Mouse (Mus musculus) liver, embryonic 15.5 days (tissue): ENCODE measurements around the gene Gadl1. TPM values are rescaled to one million over a fixed set of nuclear protein-coding genes. Genes with fewer than 3 reads are reported as not detected.
"Not testable (repeated sequence)": the region's sequence is repeated elsewhere in the genome, so short reads cannot be mapped to it uniquely, and the experiment has no call there.

Experiments used
- ATAC-seq: fragments of 200-750 bp; cut with Nextera tagmentation; 2 replicates; pipeline ENCODE4 v1.8.0; 2017; ENCODE audit warnings: moderate number of reproducible peaks, mild to moderate bottlenecking, moderate library complexity; ENCODE audit not compliant: insufficient read depth
- H3K27ac ChIP-seq: fragments of 300-500 bp; sonication (generic); replicated peaks from 2 replicates; pipeline ENCODE4 v1.5.1; 2015; ENCODE audit warnings: mild to moderate bottlenecking, inconsistent platforms
- H3K27me3 ChIP-seq: fragments of 300-500 bp; sonication (generic); 2 replicates; pipeline ENCODE4 v1.6.1; 2015; ENCODE audit warnings: mild to moderate bottlenecking, inconsistent platforms
- H3K36me3 ChIP-seq: fragments of 300-500 bp; sonication (generic); replicated peaks from 2 replicates; pipeline ENCODE4 v1.6.1; 2015; ENCODE audit warnings: moderate library complexity, mild to moderate bottlenecking, inconsistent platforms
- H3K4me1 ChIP-seq: fragments of 300-500 bp; sonication (generic); replicated peaks from 2 replicates; pipeline ENCODE4 v1.6.1; 2015; ENCODE audit warnings: inconsistent platforms
- H3K4me2 ChIP-seq: fragments of 300-500 bp; sonication (generic); 2 replicates; pipeline ENCODE4 v1.6.1; 2015; ENCODE audit warnings: moderate library complexity, mild to moderate bottlenecking, inconsistent platforms
- H3K4me3 ChIP-seq: fragments of 300-500 bp; sonication (generic); replicated peaks from 2 replicates; pipeline ENCODE4 v1.5.1; 2015; ENCODE audit warnings: mild to moderate bottlenecking, inconsistent platforms
- H3K9ac ChIP-seq: fragments of 300-500 bp; sonication (generic); 2 replicates; pipeline ENCODE4 v1.6.1; 2015; ENCODE audit warnings: moderate library complexity, mild to moderate bottlenecking, inconsistent platforms
- H3K9me3 ChIP-seq: fragments of 300-500 bp; sonication (generic); replicated peaks from 2 replicates; pipeline ENCODE4 v1.6.1; 2016; ENCODE audit warnings: inconsistent platforms
- WGBS: fragments of 180-500 bp; shearing (Covaris S2); methylation state at CpG from one replicate; pipeline ENCODE4 v1.1.7; 2015; ENCODE audit warnings: mixed read lengths; ENCODE audit not compliant: insufficient replicate concordance; 5-methylcytosine and 5-hydroxymethylcytosine counted together
- polyA plus RNA-seq: library from polyadenylated mRNA; unstranded; fragments of >200 nt; fragmentation: Nextera tagmentation; extraction: Ambion mirVana; gene quantifications from 2 replicates; pipeline ENCODE4 v1.2.1, GENCODE M21; 2015

Gadl1 gene
- polyA plus RNA-seq, 1 experiment from 2014 or later: 0.35 TPM

DNA sequence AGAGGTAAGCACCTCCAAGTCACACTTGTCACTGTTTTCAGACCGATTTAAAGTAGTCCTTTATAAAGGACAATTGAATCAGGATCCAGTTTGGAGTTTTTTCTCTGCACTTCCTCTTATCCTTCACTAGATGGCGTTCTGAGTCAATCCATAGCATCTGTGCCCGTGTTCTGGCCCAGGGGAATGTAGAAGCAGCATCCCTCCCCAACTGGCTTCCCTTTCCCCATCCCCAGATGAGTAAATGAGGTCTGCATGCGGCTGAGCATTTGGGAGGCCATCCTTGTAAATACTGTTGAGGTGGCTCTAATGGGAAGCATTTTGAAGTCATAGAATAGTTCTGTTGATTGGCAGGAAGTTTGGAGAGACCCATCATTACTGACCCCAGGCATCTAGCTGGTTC is 151.4 kb downstream of the Gadl1 start:
- ATAC-seq: no peak
- H3K27ac ChIP-seq: no peak overlapping the region
- H3K4me2 ChIP-seq: no peak overlapping the region
- WGBS: 5% methylated on average over 4 of the region's 4 CpGs
- no peaks in the 10 kb centered on the region for H3K27me3 ChIP-seq
- no peaks in the 10 kb centered on the region for H3K9me3 ChIP-seq
- H3K4me1 ChIP-seq: no peaks in the 10 kb centered on the region
- H3K36me3 ChIP-seq: no peaks in the 10 kb centered on the region
- H3K4me3 ChIP-seq: no peak overlapping the region
- H3K9ac ChIP-seq: no peak overlapping the region

GRCm38 (mm10) chr9:116064774-116065173 is 155.5 kb downstream of the Gadl1 start:
- 83% methylated on average over 17 of the region's 17 CpGs for WGBS
- Histone ChIP-seq H3K9ac (no peak overlapping the region), H3K4me3 (no peak overlapping the region), H3K36me3 (no peaks in the 10 kb centered on the region), H3K9me3 (no peaks in the 10 kb centered on the region), H3K27me3 (no peaks in the 10 kb centered on the region), H3K4me1 (no peaks in the 10 kb centered on the region), H3K4me2 (no peak overlapping the region), H3K27ac (no peak overlapping the region)
- no peak for ATAC-seq

GRCm38 (mm10) chr9:116071561-116071960 is 162.3 kb downstream of the Gadl1 start:
- not testable (repeated sequence) for ATAC-seq, H3K4me2 ChIP-seq, H3K4me3 ChIP-seq, H3K9ac ChIP-seq, H3K9me3 ChIP-seq, H3K36me3 ChIP-seq, H3K27me3 ChIP-seq, H3K4me1 ChIP-seq, H3K27ac ChIP-seq
- WGBS: 68% methylated on average over 1 of the region's 1 CpGs

DNA sequence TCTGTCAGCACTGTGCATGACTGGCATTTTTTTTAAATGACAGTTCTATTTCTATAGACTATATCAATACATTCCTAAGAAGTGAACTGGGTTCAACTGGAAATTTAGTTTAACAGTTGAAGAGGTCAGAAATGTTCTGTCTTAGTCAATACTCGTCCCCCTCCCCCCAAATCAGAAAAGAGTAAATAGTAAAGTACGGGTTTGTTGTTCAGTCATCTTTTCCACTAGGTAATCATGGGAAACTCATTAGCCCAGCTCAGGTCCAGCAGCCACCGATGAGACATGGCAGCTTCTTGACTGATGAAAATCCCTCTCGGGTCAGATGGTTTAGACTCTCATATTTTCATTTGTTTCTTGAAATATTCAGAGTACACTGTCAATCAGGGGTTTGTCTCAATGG is 166.9 kb downstream of the Gadl1 start:
- Histone ChIP-seq H3K4me1 (no peaks in the 10 kb centered on the region), H3K4me3 (no peak overlapping the region), H3K9ac (no peak overlapping the region), H3K27me3 (no peaks in the 10 kb centered on the region), H3K4me2 (no peak overlapping the region), H3K9me3 (no peaks in the 10 kb centered on the region), H3K27ac (no peak overlapping the region), H3K36me3 (no peaks in the 10 kb centered on the region)
- WGBS: 59% methylated on average over 4 of the region's 4 CpGs
- no peak for ATAC-seq

DNA sequence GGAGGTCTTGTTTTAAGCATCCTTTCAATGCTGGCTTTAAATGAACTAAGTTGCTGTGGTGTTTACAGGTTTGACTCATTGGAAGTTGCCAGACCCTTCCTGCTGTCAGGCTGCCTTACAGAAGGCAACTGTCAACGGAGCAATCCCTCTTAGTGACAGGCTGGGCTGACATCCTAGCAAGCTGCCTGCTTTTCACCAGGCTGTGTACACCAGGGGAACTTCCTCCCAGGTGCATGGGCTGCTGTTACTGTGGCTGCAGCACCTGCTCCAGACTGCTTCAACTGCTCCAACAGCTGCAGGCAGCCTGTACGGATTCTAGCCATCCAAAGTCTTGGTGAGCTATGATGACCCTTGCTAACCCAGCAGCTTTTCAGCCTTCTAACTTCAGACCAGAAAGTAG is 167.7 kb downstream of the Gadl1 start:
- 36% methylated on average over 2 of the region's 2 CpGs for WGBS
- ATAC-seq: no peak
- Histone ChIP-seq H3K4me3 (no peak overlapping the region), H3K27me3 (no peaks in the 10 kb centered on the region), H3K27ac (no peak overlapping the region), H3K4me1 (no peaks in the 10 kb centered on the region), H3K9ac (no peak overlapping the region), H3K4me2 (no peak overlapping the region), H3K9me3 (no peaks in the 10 kb centered on the region), H3K36me3 (no peaks in the 10 kb centered on the region)

GRCm38 (mm10) chr9:116077419-116077818 is 168.2 kb downstream of the Gadl1 start:
- H3K4me3 ChIP-seq: no peak overlapping the region
- no peak overlapping the region for H3K27ac ChIP-seq
- WGBS: 41% methylated on average over 2 of the region's 2 CpGs
- no peak overlapping the region for H3K4me2 ChIP-seq
- H3K36me3 ChIP-seq: no peaks in the 10 kb centered on the region
- no peaks in the 10 kb centered on the region for H3K9me3 ChIP-seq
- no peaks in the 10 kb centered on the region for H3K27me3 ChIP-seq
- H3K9ac ChIP-seq: no peak overlapping the region
- H3K4me1 ChIP-seq: no peaks in the 10 kb centered on the region
- no peak for ATAC-seq

GRCm38 (mm10) chr9:116081781-116082180 is 172.5 kb downstream of the Gadl1 start:
- Histone ChIP-seq H3K4me2 (no peak overlapping the region), H3K27ac (no peak overlapping the region), H3K9me3 (no peaks in the 10 kb centered on the region), H3K27me3 (no peaks in the 10 kb centered on the region), H3K9ac (no peak overlapping the region), H3K4me1 (peaks cover 4% of the 10 kb centered on the region; the same call in 1 of the 2 replicates), H3K4me3 (no peak overlapping the region), H3K36me3 (no peaks in the 10 kb centered on the region)
- 64% methylated on average over 4 of the region's 4 CpGs for WGBS
- no peak for ATAC-seq

- Histone ChIP-seq H3K27me3 (no peaks in the 10 kb centered on the region), H3K4me2 (no peak overlapping the region), H3K9ac (no peak overlapping the region), H3K36me3 (no peaks in the 10 kb centered on the region), H3K4me1 (peaks cover 4% of the 10 kb centered on the region; the same call in 1 of the 2 replicates), H3K27ac (no peak overlapping the region), H3K4me3 (no peak overlapping the region), H3K9me3 (no peaks in the 10 kb centered on the region)
- 68% methylated on average over 5 of the region's 5 CpGs for WGBS
- ATAC-seq: no peak
Measured at GRCm38 (mm10) chr9:116083300-116083699, 174.0 kb downstream of the Gadl1 start.

DNA sequence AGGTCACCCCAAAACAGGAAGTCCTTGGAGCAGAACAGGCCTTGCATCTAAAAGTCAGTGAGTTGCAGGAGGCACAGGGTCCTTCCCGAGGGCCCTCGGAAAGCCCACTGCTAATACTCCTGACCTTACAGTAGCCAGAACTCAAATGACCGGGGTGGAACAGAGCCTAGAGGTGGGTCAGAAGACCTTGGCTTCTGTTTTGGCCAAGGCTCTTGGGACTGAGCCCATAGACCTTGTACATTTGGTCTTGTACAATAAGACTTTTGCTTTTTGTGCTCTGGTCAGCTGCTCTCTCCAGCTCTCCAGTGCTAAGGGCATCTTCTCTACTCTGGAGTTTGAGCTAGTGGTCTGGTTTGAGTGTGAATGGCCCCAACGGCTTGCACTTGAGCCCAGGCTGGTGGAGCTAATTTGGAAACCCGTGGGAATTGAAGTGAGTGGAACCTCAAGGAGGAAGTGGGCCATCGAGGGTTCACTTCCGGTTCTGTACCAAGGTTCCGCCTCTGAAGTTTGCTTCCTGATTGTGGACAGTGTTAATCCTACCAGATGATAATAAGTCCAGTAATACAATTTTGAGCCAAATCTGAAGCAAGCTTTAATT is 174.6 kb downstream of the Gadl1 start:
- Histone ChIP-seq H3K9me3 (no peaks in the 10 kb centered on the region), H3K36me3 (no peaks in the 10 kb centered on the region), H3K27ac (0 out of 2 replicates have a peak overlapping the region, but pooled peaks have one; percentile 19), H3K4me2 (no peak overlapping the region), H3K27me3 (no peaks in the 10 kb centered on the region), H3K9ac (no peak overlapping the region), H3K4me1 (peaks cover 4% of the 10 kb centered on the region; the same call in 1 of the 2 replicates), H3K4me3 (no peak overlapping the region)
- 34% methylated on average over 8 of the region's 8 CpGs for WGBS
- no peak for ATAC-seq

DNA sequence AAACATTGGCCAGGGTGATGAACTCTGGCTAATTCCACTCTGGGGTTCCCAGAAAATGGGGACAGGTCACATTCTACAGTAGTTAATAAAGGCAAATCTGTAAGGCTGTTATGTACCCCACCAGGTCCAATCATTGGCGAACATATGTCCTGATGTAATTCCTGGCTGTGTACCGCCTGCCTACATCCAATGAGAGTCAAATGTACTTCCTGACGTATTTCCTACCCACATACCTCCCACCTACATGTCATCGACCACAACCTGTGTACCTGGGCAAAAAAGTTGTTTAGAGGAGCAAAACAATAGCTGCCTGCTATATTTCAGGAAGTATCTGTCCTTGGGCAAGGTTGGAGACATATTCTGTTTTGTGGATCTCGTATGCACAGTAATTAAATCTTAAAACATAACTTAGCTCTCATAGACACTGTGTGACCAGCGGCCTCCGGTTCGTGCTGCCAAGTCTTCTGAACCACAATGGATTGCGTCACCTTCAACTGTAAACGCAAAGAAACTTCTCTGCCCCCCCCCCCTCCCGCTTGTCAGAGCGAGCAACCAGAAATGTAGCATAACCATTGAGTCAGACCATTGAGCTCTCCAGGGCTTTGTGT is 175.2 kb downstream of the Gadl1 start:
- Histone ChIP-seq H3K9ac (no peak overlapping the region), H3K4me3 (no peak overlapping the region), H3K4me2 (no peak overlapping the region; the same call in 1 of the 2 replicates), H3K36me3 (no peaks in the 10 kb centered on the region), H3K27ac (0 out of 2 replicates have a peak overlapping the region, but pooled peaks have one; percentile 19), H3K9me3 (no peaks in the 10 kb centered on the region), H3K4me1 (peaks cover 4% of the 10 kb centered on the region; the same call in 1 of the 2 replicates), H3K27me3 (no peaks in the 10 kb centered on the region)
- ATAC-seq: no peak
- WGBS: 42% methylated on average over 12 of the region's 12 CpGs

GRCm38 (mm10) chr9:116085999-116086398 is 176.7 kb downstream of the Gadl1 start:
- Histone ChIP-seq H3K9ac (no peak overlapping the region), H3K4me3 (no peak overlapping the region), H3K9me3 (no peaks in the 10 kb centered on the region), H3K36me3 (0 out of 2 replicates have a peak, but pooled peaks cover 9% of the 10 kb centered on the region), H3K4me1 (peaks cover 4% of the 10 kb centered on the region; the same call in 1 of the 2 replicates), H3K27me3 (no peaks in the 10 kb centered on the region), H3K27ac (no peak overlapping the region), H3K4me2 (no peak overlapping the region)
- WGBS: 68% methylated on average over 6 of the region's 6 CpGs
- ATAC-seq: no peak
